Mouse (Mus musculus): Measurements from ENCODE around the gene Dpagt1. TPM values are rescaled to one million over a fixed set of nuclear protein-coding genes. Genes with fewer than 3 reads are reported as not detected.
"Not testable (repeated sequence)": the region's sequence is repeated elsewhere in the genome, so short reads cannot be mapped to it uniquely, and the experiment has no call there.

The Dpagt1 gene
- polyA plus RNA-seq, 1 experiment from 2014 or later: 40.8 TPM

- ATAC-seq: peak; percentile 97
- no peaks in the 10 kb centered on the region for H3K27me3 ChIP-seq
- H3K27ac ChIP-seq: peak within 1 kb of the TSS; percentile 98
- no peaks in the 10 kb centered on the region for H3K9me3 ChIP-seq
- H3K36me3 ChIP-seq: peaks cover 43% of the 10 kb centered on the region
- H3K4me1 ChIP-seq (replicated peaks): peaks cover 16% of the 10 kb centered on the region
- H3K4me3 ChIP-seq (replicated peaks): peak within 1 kb of the TSS; percentile 83
- under 1% methylated on average over 39 of the region's 39 CpGs for WGBS
- H3K9ac ChIP-seq (replicated peaks): peak within 1 kb of the TSS; percentile 80
- peak within 1 kb of the TSS; percentile 69 for H3K4me2 ChIP-seq (replicated peaks)
Observed at GRCm38 (mm10) chr9:44343781-44344421, 18.1 kb downstream of the Dpagt1 start, which contains the start of gene Hmbs. Gene Hmbs, minus strand, starts transcription at chr9:44344228.

GRCm38 (mm10) chr9:44345570-44346433 is 20.0 kb downstream of the Dpagt1 start:
- ATAC-seq: no peak
- H3K4me1 ChIP-seq (replicated peaks): peaks cover 16% of the 10 kb centered on the region
- peaks cover 46% of the 10 kb centered on the region for H3K36me3 ChIP-seq
- H3K27me3 ChIP-seq: no peaks in the 10 kb centered on the region
- H3K27ac ChIP-seq: no peak overlapping the region
- H3K4me3 ChIP-seq (replicated peaks): no peak overlapping the region
- H3K4me2 ChIP-seq (replicated peaks): no peak overlapping the region
- H3K9ac ChIP-seq (replicated peaks): no peak overlapping the region
- WGBS: 83% methylated on average over 6 of the region's 6 CpGs
- no peaks in the 10 kb centered on the region for H3K9me3 ChIP-seq

GRCm38 (mm10) chr9:44347166-44347565 is 21.3 kb downstream of the Dpagt1 start:
- ATAC-seq: no peak
- no peak overlapping the region for H3K27ac ChIP-seq
- H3K4me3 ChIP-seq (replicated peaks): no peak overlapping the region
- H3K27me3 ChIP-seq: no peaks in the 10 kb centered on the region
- no peak overlapping the region for H3K9ac ChIP-seq (replicated peaks)
- no peak overlapping the region for H3K4me2 ChIP-seq (replicated peaks)
- H3K36me3 ChIP-seq: peaks cover 59% of the 10 kb centered on the region
- no peaks in the 10 kb centered on the region for H3K9me3 ChIP-seq
- peaks cover 14% of the 10 kb centered on the region for H3K4me1 ChIP-seq (replicated peaks)
- WGBS: 88% methylated on average over 9 of the region's 9 CpGs

DNA sequence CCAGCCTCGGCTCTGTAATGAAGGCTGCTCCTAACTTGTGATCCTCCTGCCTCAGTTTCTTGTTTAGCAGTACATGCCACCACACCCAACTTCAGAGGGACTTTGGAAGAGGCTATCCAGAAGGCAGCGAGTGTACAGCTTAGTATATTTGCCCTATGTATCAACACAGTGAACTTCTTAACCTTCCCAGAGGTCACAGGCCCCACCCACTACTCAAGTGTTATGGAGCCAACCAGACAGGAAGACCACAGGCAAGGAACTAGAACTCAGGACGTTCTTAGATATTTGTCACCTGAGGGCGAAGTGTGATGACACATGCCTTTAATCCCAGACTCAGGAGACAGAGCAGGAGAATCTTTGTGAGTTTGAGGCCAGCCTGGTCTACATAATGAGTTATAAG is 21.8 kb downstream of the Dpagt1 start:
- Histone ChIP-seq H3K9ac (replicated peaks) (no peak overlapping the region), H3K27me3 (no peaks in the 10 kb centered on the region), H3K36me3 (peaks cover 64% of the 10 kb centered on the region)

DNA sequence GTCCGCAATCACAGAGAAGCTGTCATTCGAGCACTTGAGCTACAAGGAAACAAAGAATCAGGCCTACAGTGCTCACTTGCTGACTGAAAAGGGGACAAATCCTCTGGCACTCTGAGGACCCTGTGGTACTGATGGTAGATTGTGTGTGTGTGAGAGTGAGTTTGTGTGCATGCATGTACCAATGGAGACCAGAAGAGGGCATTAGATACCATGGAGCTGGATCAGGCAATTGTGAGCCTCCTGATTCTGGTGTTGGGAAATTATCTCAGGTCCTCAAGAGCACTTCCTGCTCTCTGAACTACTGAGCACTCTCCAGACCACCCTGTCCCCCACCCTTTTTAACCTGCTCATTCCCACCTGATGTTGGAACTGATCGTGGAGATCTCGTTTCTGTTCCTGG is 22.7 kb downstream of the Dpagt1 start:
- no peak overlapping the region for H3K9ac ChIP-seq (replicated peaks)
- 98% methylated on average over 4 of the region's 4 CpGs for WGBS
- H3K4me2 ChIP-seq (replicated peaks): no peak overlapping the region
- H3K4me1 ChIP-seq (replicated peaks): no peaks in the 10 kb centered on the region
- no peaks in the 10 kb centered on the region for H3K9me3 ChIP-seq
- ATAC-seq: no peak
- no peak overlapping the region for H3K27ac ChIP-seq
- H3K27me3 ChIP-seq: no peaks in the 10 kb centered on the region
- peaks cover 73% of the 10 kb centered on the region for H3K36me3 ChIP-seq
- H3K4me3 ChIP-seq (replicated peaks): no peak overlapping the region

More for the DNA sequence above, 21.8 kb downstream of the Dpagt1 start:
- Histone ChIP-seq H3K4me1 (replicated peaks) (peaks cover 9% of the 10 kb centered on the region), H3K4me2 (replicated peaks) (no peak overlapping the region), H3K27ac (no peak overlapping the region), H3K9me3 (no peaks in the 10 kb centered on the region), H3K4me3 (replicated peaks) (no peak overlapping the region)
- whole genome bisulfite sequencing: 86% methylated on average over 4 of the region's 4 CpGs
- no peak for ATAC-seq

- Histone ChIP-seq H3K27me3 (no peaks in the 10 kb centered on the region), H3K27ac (no peak overlapping the region), H3K9me3 (no peaks in the 10 kb centered on the region), H3K4me1 (replicated peaks) (no peaks in the 10 kb centered on the region), H3K9ac (replicated peaks) (no peak overlapping the region), H3K4me2 (replicated peaks) (no peak overlapping the region), H3K4me3 (replicated peaks) (no peak overlapping the region), H3K36me3 (peaks cover 97% of the 10 kb centered on the region)
- 98% methylated on average over 4 of the region's 4 CpGs for WGBS
- no peak for ATAC-seq
Observed at GRCm38 (mm10) chr9:44351396-44351795, 25.6 kb downstream of the Dpagt1 start.

- 92% methylated on average over 10 of the region's 10 CpGs for WGBS
- no peaks in the 10 kb centered on the region for H3K27me3 ChIP-seq
- H3K4me3 ChIP-seq (replicated peaks): no peak overlapping the region
- no peaks in the 10 kb centered on the region for H3K9me3 ChIP-seq
- peaks cover 98% of the 10 kb centered on the region for H3K36me3 ChIP-seq
- no peak overlapping the region for H3K9ac ChIP-seq (replicated peaks)
- no peak for ATAC-seq
- H3K4me1 ChIP-seq (replicated peaks): 0 out of 2 replicates have a peak, but pooled peaks cover 3% of the 10 kb centered on the region
- no peak overlapping the region for H3K27ac ChIP-seq
- no peak overlapping the region for H3K4me2 ChIP-seq (replicated peaks)
Observed at GRCm38 (mm10) chr9:44352337-44352736, 26.5 kb downstream of the Dpagt1 start.

DNA sequence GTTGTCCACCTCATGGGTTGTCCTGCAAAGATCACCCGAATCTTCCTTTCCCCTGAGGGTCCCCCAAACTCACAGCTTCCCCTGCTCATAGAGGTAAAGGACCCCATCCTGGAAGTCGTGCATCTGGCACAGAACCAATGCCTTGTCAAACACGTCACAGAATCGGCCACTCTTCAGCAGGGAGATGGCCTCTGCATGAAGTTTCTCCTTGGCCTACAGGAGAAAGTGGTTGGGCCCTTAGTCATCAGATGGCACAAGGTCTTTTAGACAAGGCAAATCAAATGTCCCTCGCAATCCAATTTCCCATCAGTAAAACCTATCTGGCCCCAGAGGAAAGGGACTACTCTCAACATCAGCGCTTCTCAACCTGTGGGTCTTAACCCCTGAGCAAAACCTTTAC is 27.3 kb downstream of the Dpagt1 start:
- no peaks in the 10 kb centered on the region for H3K27me3 ChIP-seq
- H3K4me1 ChIP-seq (replicated peaks): 0 out of 2 replicates have a peak, but pooled peaks cover 3% of the 10 kb centered on the region
- no peak overlapping the region for H3K27ac ChIP-seq
- 97% methylated on average over 6 of the region's 6 CpGs for WGBS
- no peaks in the 10 kb centered on the region for H3K9me3 ChIP-seq
- no peak overlapping the region for H3K4me3 ChIP-seq (replicated peaks)
- no peak overlapping the region for H3K4me2 ChIP-seq (replicated peaks)
- peaks cover 96% of the 10 kb centered on the region for H3K36me3 ChIP-seq
- no peak overlapping the region for H3K9ac ChIP-seq (replicated peaks)
- no peak for ATAC-seq

DNA sequence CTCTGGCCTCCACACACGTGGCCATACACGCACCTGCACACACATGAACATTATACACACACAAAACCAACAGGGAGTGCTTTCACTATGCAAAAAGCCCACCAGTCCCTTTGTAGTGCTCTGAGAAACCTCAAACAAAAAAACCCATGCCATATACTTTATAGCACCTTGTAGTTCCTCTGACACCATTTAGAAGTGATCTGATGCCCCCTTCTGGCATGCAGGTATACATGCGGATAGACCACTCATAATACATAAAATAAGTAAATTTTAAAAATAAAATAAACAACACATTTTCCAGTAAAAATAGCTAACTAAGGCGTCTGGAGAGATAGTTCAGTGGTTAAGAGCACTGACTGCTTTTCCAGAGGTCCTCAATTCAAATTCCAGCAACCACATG is 31.4 kb downstream of the Dpagt1 start:
- no peak overlapping the region for H3K4me3 ChIP-seq (replicated peaks)
- H3K4me2 ChIP-seq (replicated peaks): no peak overlapping the region
- WGBS: 81% methylated on average over 4 of the region's 4 CpGs
- H3K9ac ChIP-seq (replicated peaks): no peak overlapping the region
- H3K4me1 ChIP-seq (replicated peaks): peaks cover 14% of the 10 kb centered on the region
- ATAC-seq: no peak
- no peaks in the 10 kb centered on the region for H3K27me3 ChIP-seq
- H3K9me3 ChIP-seq: no peaks in the 10 kb centered on the region
- H3K27ac ChIP-seq: no peak overlapping the region
- peaks cover 72% of the 10 kb centered on the region for H3K36me3 ChIP-seq

DNA sequence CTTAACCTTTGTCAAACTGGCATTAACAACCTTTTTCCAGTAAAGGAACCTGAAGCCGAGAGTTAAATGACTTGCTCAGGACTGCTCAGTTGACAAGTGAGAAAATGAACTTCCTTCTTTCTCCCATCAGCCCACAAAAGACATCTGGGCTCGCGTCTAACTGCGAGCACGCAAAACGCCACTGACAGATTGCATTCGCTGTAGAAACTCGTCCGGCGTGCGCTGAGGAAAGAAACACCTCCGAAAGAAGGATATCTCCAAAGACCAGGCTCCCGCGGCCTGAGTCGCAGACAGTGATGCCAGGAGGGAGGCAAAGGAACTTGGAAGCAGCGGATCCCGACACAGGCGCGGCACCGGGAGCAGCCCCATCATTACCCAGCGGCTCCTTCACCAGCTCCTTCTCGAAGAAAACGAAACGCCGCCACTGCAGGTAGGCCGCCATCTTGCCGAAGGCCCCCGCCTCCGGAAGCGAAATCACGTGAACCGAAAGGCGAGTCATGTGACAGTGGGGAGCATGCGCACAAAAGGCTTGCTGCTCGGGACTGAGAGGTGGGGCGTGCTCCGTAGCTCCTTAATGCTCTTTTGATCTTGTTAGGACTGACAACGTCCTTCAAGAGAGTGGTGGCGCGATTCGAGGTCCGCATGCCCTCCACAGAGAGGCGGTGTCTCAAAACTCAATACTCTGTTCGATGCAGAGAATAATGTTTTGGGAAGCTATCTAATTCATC is 35.5 kb downstream of the Dpagt1 start, which contains the start of gene Vps11:
Gene Vps11 (minus strand): TSS at position 481 of the 728 bp plus-strand sequence.
- H3K27ac ChIP-seq: peak within 1 kb of the TSS; percentile 72
- H3K9ac ChIP-seq (replicated peaks): peak within 1 kb of the TSS; percentile 93
- H3K4me2 ChIP-seq (replicated peaks): peak within 1 kb of the TSS; percentile 82
- H3K4me3 ChIP-seq (replicated peaks): peak within 1 kb of the TSS; percentile 96
- WGBS: 1% methylated on average over 44 of the region's 44 CpGs
- H3K4me1 ChIP-seq (replicated peaks): peaks cover 14% of the 10 kb centered on the region
- no peaks in the 10 kb centered on the region for H3K27me3 ChIP-seq
- ATAC-seq: peak; percentile 96
- H3K9me3 ChIP-seq: no peaks in the 10 kb centered on the region
- H3K36me3 ChIP-seq: peaks cover 31% of the 10 kb centered on the region

- peak overlapping the region; percentile 72; the same call in 1 of the 2 replicates for H3K27ac ChIP-seq
- not testable (repeated sequence) for H3K27me3 ChIP-seq, H3K9me3 ChIP-seq
- peaks cover 25% of the 10 kb centered on the region for H3K36me3 ChIP-seq
- H3K4me1 ChIP-seq (replicated peaks): peaks cover 13% of the 10 kb centered on the region
- H3K4me2 ChIP-seq (replicated peaks): peak overlapping the region; percentile 82
- 0 out of 2 replicates have a peak overlapping the region, but pooled peaks have one; percentile 93 for H3K9ac ChIP-seq (replicated peaks)
- WGBS: 42% methylated on average over 4 of the region's 4 CpGs
- peak overlapping the region; percentile 96 for H3K4me3 ChIP-seq (replicated peaks)
- peak; percentile 59 for ATAC-seq
Observed at GRCm38 (mm10) chr9:44361931-44362330, 36.1 kb downstream of the Dpagt1 start.
